Mouse (Mus musculus) gastrocnemius, postnatal 4 days (tissue): ENCODE measurements around the gene Sec13. TPM values are rescaled to one million over a fixed set of nuclear protein-coding genes. Genes with fewer than 3 reads are reported as not detected.
"Not testable (repeated sequence)": the region's sequence is repeated elsewhere in the genome, so short reads cannot be mapped to it uniquely, and the experiment has no call there.

Experiments
- DNase-seq, 2 experiments: peaks; one replicate each; pipeline ENCODE4 v3.0.0; 2021 to 2022; ENCODE audit warnings: low spot score in 2 of 2, mixed read lengths in 2 of 2
- total RNA-seq, 2 experiments: library from RNA; stranded (reverse); gene quantifications; 2 replicates each; pipeline ENCODE4 v1.2.3; 2021

The Sec13 gene
- total RNA-seq, 2 experiments from 2014 or later, result 100 to 119 TPM

DNA sequence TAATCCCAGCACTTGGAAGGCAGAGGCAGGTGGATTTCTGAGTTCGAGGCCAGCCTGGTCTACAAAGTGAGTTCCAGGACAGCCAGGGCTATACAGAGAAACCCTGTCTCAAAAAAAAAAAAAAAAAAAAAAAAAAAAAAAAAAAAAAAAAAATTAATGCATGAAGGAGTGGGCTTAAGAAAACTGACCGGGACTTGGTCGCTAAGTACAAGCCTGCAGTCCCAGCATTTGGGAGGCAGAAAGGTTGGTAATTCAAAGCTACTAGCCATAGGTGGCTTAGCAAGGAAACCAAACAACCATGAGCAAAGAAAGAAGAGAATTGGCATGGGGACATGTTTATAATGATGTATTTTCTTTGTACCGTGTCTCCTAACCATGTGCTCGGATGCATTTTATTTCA lies 27.2 kb downstream of the Sec13 start:
- not testable (repeated sequence) for DNase-seq

DNA sequence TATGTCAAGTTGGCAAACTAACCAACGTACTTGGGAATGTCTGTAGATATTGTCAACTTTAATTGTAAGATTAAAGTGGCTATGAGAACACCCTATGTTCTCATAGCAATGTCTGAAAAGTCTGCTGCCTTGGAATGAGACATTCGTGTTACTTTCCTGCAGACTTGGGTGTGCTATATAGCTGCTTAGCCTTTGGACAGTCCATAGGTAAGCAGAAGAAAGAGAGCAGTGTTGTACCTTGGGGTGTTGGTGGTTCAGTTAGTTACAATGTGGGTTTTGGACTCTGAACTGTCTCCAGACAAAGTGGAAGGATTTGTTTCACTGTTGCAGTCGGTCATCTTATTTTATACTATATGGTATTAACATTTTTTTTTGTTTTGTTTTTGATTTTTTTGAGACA lies 27.8 kb downstream of the Sec13 start:
- no peak for DNase-seq

DNA sequence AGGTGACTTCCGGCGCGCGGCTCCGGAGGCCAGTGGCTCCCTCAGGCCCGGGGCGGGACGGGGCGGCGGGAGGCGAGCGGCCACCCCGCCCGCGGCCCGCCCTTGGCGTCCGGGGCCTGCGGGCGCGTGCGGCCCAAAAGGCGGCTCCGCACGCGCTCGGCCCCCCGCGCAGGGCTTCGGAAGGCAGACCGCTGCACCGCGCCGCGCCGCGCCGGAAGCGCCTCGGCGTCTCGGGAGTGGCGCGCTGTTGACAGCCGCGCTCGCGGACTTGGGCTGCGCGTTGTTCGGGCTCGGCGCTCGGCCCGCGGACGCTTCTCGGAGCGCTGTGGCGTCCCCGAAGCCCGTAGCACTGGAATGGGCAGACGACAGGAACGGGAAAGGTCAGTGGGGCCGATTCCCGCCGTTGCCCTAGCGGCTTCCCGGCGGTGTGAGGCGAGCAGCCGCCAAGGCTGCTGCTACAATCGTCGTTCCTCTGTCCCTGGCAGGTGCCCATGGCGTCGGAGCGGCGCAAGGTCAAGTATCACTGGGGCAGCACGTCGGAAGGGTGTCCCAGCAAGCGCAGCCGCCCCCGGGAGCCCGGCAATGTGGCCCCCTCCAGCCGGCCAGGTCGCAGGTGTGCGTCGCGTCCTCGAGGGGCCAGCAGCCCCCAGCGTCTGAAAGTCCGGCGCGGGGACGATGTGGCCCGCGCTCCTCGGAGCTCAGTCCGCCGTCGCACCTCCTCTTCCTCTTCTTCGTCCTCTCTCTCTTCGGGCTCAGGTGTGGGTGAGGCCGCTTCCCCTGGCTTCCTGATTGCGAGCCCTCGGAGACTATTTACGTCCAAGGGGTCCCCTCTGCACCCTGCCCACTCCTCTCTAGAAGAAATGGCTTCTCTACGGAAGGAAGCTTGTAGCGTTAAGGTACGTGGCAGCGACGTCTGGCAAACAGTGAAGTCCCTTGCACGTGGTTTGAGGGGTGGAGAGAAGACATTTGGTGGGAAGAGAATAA lies 43.0 kb downstream of the Sec13 start:
- DNase-seq, result peak; percentile 35 to 44

DNA sequence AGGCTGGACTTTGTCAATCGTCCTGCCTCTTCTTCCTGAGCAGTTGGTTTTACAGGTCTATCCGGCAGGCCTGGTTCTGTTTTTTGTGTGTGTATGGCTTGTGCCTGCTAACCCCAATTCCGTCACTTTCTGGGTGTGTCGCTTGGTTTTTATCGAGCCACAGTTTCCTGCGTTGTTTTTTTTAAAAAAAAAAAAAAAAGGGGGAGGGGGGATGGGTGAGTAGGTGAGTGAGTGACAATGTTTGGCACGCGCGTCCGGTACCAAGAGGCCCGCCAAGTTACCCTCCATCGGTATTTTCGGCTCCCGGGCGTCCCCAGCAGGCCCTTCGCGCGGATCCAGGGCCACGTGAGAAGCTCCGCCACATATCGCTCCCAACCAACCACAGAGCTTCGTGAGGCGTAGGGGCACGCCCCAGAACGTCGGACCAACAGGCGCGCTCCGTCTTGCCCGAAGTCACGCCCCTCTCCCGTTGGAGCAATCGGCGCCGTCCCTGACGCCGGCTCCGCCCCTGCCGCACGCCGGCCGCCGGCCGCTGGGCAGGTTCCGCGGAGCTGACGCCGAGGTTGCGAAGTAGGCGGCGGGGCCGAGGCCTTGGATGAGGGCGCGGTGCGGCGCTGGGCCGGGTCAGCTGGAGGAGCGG lies 43.8 kb downstream of the Sec13 start, which contains the start of gene Tatdn2:
TSS of gene Tatdn2 (plus strand) at position 469 of the 640 bp plus-strand sequence.
- peak; percentile 88 to 95 for DNase-seq

DNA sequence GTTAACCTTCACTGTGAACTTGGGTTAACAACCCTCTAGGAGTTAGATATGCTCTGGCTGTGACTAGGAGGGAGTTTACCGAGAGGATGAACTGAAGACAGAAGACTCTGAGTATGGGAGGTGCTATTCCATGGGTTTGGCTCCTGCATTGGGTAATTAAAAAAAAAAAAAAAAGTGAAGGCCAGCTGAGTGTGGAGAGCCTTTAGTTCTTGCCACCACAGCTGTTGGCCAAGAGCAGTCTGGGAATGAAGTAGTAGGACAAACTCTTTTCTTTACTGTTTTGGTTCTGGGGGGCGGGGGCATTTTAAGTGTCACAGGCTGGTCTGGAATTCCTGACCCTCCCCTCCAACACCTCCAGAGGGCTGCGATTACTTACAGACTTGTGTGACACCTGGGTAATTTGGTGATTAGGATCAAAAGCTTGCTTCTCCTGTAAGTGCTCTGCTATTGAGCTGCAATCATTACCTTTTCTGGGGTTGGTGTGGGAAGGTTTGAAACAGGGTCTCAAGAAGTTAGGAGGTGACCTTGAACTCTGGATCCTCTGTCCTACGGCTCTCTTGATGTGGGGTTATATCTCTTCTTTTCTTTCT lies 44.7 kb downstream of the Sec13 start:
- no peak for DNase-seq

DNA sequence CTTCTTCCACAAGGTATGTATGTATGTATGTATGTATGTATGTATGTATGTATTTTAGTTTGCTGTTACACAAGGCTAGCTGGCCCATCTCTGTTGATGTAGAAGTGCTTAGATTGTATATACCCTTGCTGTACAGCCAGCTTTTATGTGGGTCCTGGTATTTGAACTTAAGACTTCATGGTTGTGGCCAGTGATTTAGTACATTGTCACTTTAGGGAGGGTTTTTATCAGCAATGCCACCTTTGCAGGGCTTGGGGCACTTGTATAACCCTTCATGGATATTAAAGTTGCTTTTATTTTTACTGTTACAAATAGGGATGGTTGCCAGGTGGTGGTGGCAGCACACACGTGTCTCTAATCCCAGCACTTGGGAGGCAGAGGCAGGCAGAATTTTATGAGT lies 45.3 kb downstream of the Sec13 start:
- DNase-seq, result no peak

DNA sequence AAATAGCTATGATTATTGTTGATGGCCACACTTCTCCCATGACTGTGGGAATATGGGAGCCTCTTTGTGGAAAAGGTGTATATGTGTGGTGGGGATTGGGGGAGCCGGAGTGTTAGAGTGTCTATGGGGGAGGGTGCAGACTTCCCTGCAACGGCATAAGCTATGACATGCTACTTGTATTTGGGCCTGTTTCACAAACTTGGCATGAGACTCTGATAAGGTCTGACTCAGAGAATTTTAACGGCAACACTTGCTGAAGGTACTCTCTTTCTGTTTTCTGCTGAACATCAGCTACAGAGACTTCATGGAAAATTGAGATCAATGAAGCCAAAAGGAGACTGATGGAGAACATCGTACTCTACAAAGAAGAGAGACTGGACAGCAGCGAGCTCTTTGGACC lies 47.2 kb downstream of the Sec13 start:
- DNase-seq, result no peak

DNA sequence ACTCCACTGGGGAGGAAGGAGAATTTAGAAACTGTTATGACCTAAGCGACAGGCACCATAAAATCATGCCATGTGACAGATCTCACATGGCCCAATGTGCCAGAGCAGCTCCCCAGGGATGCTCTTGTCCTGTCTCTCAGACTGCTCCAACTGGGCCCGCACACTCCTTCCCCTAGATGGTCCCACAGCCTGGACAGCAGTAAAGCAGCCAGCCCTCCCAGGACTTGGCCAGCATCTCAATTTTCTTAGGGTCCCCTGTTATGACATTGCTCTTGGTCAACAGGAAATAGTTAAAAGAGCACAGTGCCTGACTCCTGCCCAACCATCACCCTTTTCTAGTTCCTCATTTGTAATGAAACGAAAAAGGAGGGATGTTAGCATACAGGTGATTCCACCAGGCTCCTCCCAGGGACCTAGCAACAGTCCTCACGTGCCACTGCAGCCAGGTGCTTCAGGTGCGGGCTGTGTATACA lies 47.8 kb downstream of the Sec13 start:
- no peak for DNase-seq

DNA sequence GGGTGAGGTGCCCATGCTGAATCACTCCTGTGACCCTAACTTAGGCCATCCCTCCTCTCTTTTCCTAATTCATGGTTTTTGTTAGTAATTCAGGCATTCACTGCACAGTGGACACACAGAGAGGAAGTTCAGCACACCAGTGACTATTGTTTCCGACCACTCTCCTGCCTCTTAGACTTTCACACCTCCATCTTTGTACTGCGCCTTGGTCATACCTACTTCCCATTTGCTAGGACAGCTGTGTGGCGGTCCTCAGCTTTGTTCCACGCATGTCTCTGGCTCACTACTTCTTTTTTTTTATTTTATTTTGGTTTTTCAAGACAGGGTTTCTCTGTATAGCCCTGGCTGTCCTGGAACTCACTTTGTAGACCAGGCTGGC lies 49.5 kb downstream of the Sec13 start:
- no peak for DNase-seq

DNA sequence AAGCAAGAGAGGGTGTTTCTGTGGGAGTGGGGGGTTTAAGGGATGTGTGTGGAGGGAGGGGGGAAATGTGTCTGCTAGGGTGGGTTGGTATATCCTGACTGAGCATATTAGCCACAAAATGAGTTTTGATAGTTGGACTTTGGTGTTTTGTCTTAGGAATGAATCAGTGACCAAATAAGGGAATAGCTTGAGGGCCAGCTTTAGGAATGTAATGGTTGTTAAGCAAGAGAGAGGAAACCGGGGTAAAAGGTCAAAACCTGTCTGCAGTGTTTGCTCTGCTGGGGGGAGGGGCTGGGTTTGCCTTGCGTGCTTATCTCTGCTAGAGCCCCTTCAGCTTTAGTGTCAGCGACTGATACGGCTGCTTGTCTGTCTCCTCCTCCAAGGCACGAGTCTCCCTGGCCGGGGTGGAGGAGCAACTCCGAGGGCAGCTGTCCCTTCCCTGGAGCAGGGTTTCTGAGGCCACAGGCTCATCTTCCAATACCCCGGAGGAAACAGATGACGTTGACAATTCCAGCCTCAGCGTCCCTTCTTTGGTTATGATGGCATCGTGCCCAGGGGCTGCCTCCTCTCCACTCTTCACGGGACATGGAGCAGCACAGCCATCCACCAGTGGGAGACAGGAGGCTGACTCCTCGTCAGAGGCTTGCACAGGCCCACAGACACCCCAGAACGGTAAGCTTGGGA lies 50.0 kb downstream of the Sec13 start:
- peak in 1 of 2 experiments; percentile 23 for DNase-seq

DNA sequence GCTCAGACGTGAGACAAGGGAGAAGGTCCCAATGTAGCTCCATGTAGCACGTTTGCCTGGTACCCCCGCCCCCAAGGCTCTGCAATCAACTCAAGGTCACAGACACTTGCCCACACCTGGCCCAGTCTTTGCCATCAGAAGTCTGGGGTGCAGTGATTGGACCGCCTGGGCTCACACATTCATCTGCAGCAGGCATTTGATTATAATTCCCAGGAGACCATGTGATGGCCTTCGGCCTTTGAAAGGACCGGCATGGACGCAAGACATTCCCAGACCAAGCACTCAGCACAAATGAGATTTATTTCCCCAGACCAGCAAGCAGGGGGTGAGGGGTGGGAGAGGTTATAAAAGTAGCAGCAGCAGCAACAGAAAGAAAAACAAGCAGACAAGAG lies 50.5 kb downstream of the Sec13 start:
- DNase-seq, result no peak

DNA sequence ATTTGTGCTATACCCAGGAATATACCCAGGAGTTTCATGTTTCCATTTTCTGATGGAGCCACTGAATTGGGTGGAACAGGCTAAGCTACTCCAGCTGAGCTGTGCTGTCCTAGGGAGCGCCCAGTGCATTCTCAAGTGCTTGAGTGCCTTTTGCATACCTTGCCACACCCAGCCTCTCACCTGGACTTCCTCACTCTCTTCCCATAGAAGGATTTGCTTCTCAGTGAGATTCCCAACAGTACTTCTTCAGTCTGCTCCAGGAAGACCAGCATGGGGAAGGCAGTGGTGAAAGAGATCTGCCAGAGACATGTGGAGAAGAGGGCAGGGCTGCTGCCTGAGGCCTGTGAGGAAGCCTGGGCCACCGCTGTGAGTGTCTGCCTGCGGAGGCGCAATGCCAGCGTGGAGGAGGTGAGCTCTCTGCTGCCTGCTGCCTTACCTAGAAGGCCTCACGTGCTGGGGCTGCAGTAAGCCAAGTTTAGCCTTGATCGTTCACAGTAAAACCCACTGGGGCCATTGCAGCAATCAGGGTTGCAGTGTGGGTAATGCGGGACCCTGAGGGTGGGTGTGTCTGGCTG lies 53.9 kb downstream of the Sec13 start:
- DNase-seq, result no peak

DNA sequence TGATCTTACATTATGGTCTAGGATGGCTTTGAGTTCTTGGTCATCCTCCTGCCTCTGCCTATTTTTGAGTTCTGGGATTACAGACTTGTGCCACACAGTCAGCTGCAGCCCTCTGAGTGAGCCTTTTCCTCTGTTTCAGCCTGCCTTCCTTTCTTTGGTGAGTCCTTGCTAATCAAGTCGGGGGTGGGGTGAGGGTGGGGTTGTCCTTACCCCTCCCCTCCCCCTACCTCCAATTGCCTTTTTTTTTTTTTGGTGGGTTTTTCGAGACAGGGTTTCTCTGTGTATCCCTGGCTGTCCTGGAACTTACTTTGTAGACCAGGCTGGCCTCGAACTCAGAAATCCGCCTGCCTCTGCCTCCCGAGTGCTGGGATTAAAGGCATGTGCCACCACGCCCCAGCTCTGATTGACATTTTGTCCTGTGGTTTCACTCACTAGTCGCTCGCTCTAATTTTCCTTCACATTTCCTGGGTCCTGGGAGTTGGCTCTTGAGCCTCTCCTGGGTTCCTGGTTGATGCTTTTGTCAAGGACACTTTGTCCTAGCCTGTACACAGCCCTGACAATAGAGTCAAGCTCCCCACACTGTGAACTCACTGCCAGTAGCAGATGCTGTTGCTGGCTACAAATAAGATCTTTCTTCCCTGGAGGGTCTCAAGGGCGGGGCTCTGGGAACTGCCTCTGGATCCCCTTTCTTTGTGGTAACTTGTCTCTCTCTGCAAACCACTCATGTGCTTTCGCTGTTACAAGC lies 57.3 kb downstream of the Sec13 start:
- DNase-seq, result no peak

DNA sequence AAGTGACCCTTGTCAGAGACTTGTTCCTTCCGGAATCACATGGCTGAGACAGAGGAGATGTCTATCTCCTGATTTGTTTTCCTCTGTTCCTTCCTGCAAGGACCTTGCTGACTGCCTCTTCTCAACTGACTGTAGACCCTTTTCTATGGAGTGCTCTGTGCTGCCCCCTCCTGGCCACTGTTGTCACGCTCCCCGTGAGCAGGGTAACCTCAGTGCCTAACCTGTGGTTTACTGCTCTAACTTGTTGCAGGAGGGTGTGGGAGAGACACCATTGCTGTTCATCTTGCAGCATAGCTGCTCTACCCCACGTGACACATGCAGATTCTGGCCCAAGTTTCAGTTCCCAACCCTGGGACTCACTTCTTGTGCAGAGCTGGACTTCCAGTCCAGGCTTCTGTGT lies 59.3 kb downstream of the Sec13 start:
- DNase-seq, result peak; percentile 63 to 82

DNA sequence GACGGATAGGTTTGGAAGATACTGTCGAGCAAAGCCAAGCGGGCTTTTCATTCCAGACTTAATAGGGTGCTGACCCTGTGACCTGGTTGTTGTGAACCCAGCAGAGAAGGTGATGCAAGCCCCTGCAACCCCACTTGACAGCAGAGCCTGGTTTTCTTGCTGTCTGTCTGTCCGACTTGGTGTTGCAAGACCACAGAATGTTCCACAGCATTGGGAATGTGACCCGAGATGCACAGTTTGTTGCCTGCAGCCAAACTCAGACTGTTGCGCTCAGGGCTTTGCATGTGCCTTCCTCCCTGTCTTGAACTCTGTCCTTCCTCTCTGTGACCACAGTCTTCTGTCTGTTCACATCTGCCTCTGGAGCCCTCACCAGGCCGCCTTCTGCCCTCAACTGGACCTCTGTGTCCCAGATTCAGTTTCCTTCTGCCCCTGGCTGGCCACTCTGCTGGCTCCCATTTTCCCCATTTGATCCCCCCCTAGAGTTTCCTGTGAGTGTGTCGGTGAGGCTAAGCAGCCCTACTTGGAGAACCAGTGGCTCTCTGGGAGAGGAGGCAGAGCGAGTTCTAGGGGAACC lies 60.5 kb downstream of the Sec13 start:
- no peak for DNase-seq

DNA sequence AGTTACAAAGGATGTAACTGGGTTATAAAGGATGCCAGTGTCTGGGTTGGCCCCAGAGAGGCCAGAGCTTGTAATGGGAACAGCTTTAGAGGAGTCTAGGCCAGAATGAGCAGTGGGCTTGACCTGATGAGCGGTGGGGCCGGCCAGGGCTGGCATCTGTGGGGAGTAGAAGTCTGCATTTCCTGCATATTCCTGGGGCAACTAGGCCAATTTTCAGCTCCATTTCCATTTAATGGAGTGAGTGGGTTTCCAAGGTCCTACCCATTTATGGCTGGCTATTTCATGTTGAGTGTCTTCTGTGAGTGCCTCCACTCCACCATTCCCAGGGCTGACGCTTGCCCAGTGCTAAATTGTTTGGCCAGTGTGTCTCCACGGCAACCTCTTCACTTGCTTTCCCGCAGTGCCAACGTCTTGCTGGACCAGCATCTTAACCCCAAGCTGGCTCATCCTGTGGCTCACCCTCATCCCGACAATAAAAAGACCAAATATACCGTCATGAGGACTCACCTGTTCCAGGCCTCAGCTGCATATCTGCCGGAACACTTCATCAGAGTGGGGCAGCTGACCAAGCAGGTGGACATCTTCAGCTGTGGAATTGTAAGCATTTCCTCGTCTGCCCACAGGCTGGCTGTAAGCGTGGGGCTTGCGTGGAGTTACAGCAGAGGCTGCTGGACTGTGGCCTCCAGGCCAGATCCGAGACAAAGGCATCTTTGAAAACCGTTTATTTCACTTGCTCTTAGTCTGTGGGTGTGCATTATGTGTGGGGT lies 62.1 kb downstream of the Sec13 start:
- no peak for DNase-seq
